In genomic region chr3:109025579-109025978, GRCm38 (mm10) we compare ENCODE assay signal across 8 mouse cellular contexts. TPM values are rescaled to one million over a fixed set of nuclear protein-coding genes. Genes with fewer than 3 reads are reported as not detected.
DNase-seq lines count a peak whose midpoint lies in the region; ATAC-seq and TF ChIP-seq lines count a peak whose summit lies in the region.

No protein-coding gene starts in this region.

- H3K9ac ChIP-seq in embryonic facial prominence, embryonic 12.5 days, result 0 out of 2 replicates have a peak overlapping the region, but pooled peaks have one; percentile 7
- H3K9ac ChIP-seq in limb, embryonic 15.5 days, result no peak overlapping the region
- no peak overlapping the region for H3K9ac ChIP-seq in midbrain, postnatal 0 days (replicated peaks; ENCODE audit: low read length, poor library complexity, severe bottlenecking)

- DNase-seq in A20 (ENCODE audit: low read depth, low spot score), result peak; percentile 85
- peak; percentile 71 for DNase-seq in adrenal gland, postnatal 25 days
- DNase-seq in heart, adult 8-10 months (ENCODE audit: low spot score), result peak; percentile 72
- DNase-seq in kidney, adult 8-10 months, result peak; percentile 56 to 79
- peak; percentile 90 for DNase-seq in midbrain, postnatal 0 days (ENCODE audit: low spot score)
- DNase-seq in spleen, postnatal 4 days (ENCODE audit: low spot score in 2 of 2), result peak; percentile 66 to 89

- peak overlapping the region; percentile 30 for H3K4me3 ChIP-seq in embryonic facial prominence, embryonic 12.5 days
- peak overlapping the region; percentile 75 for H3K4me3 ChIP-seq in limb, embryonic 15.5 days
- H3K4me3 ChIP-seq in midbrain, postnatal 0 days (ENCODE audit: low read depth, low read length), result peak overlapping the region; percentile 79

- H3K27me3 ChIP-seq in embryonic facial prominence, embryonic 12.5 days, result no peaks in the 10 kb centered on the region
- no peaks in the 10 kb centered on the region for H3K27me3 ChIP-seq in limb, embryonic 15.5 days
- no peaks in the 10 kb centered on the region for H3K27me3 ChIP-seq in midbrain, postnatal 0 days (ENCODE audit: insufficient read depth, low read length)

- H3K4me2 ChIP-seq in embryonic facial prominence, embryonic 12.5 days (replicated peaks), result peak overlapping the region; percentile 74
- peak overlapping the region; percentile 73 for H3K4me2 ChIP-seq in limb, embryonic 15.5 days
- H3K4me2 ChIP-seq in midbrain, postnatal 0 days (ENCODE audit: low read depth, low read length, poor library complexity, severe bottlenecking), result peak overlapping the region; percentile 74

- H3K4me1 ChIP-seq in embryonic facial prominence, embryonic 12.5 days, result peaks cover 22% of the 10 kb centered on the region
- H3K4me1 ChIP-seq in limb, embryonic 15.5 days, result peaks cover 36% of the 10 kb centered on the region
- H3K4me1 ChIP-seq in midbrain, postnatal 0 days (ENCODE audit: insufficient read depth, low read length), result 0 out of 2 replicates have a peak, but pooled peaks cover 3% of the 10 kb centered on the region

- ATAC-seq in embryonic facial prominence, embryonic 12.5 days (ENCODE audit: insufficient number of reproducible peaks, insufficient read depth, low FRiP score, low TSS enrichment), result no peak
- ATAC-seq in limb, embryonic 15.5 days (ENCODE audit: insufficient number of reproducible peaks, low FRiP score, low TSS enrichment, low read depth), result no peak
- ATAC-seq in midbrain, postnatal 0 days (ENCODE audit: low FRiP score), result peak; percentile 43; the same call in 1 of the 2 replicates

- H3K9me3 ChIP-seq in embryonic facial prominence, embryonic 12.5 days, result no peaks in the 10 kb centered on the region
- no peaks in the 10 kb centered on the region for H3K9me3 ChIP-seq in limb, embryonic 15.5 days
- no peaks in the 10 kb centered on the region for H3K9me3 ChIP-seq in midbrain, postnatal 0 days (ENCODE audit: low read length)

- 18% methylated on average over 16 of the region's 16 CpGs for WGBS in embryonic facial prominence, embryonic 12.5 days
- WGBS in limb, embryonic 15.5 days, result 6% methylated on average over 16 of the region's 16 CpGs
- 27% methylated on average over 16 of the region's 16 CpGs for WGBS in midbrain, postnatal 0 days

- TF ChIP-seq CTCF in midbrain, postnatal 0 days (IDR thresholded peaks at IDR 0.05), result peak; percentile 95

- H3K27ac ChIP-seq in embryonic facial prominence, embryonic 12.5 days, result no peak overlapping the region
- no peak overlapping the region for H3K27ac ChIP-seq in limb, embryonic 15.5 days
- no peak overlapping the region for H3K27ac ChIP-seq in midbrain, postnatal 0 days (ENCODE audit: low read depth, low read length)

- H3K36me3 ChIP-seq in embryonic facial prominence, embryonic 12.5 days, result no peaks in the 10 kb centered on the region
- no peaks in the 10 kb centered on the region for H3K36me3 ChIP-seq in limb, embryonic 15.5 days
- no peaks in the 10 kb centered on the region for H3K36me3 ChIP-seq in midbrain, postnatal 0 days (ENCODE audit: insufficient read depth, low read length)

RNA-seq across cellular contexts. Expression of gene Fam102b, which starts 1.8 kb away (rescaled TPM):
- total RNA-seq in adrenal gland, postnatal 25 days (2021), result 8.6 and 9.4 TPM in 2 replicates
- polyA plus RNA-seq in embryonic facial prominence, embryonic 12.5 days (2016; fragmentation: Nextera tagmentation; extraction: Ambion mirVana), result 11.6 and 15.1 TPM in 2 replicates
- total RNA-seq in heart, adult 8-10 months (2022), result 10 to 100 TPM in 3 of 4 experiments, 1 to 10 TPM in 1; 8.0 to 11.7 (median 11.0) TPM
- 12.1 and 12.3 TPM in 2 replicates for polyA plus RNA-seq in limb, embryonic 15.5 days (2015; fragmentation: Nextera tagmentation; extraction: Ambion mirVana)
- total RNA-seq in midbrain, postnatal 0 days (2014; rRNA removed), result 84.1 and 100 TPM in 2 replicates
- 26.6 and 29.8 TPM in 2 replicates for polyA plus RNA-seq in midbrain, postnatal 0 days (2015; fragmentation: Nextera tagmentation; extraction: Ambion mirVana)

RNA-seq across cellular contexts. Expression of gene Slc25a54, which starts 54.7 kb away (rescaled TPM):
- total RNA-seq in adrenal gland, postnatal 25 days (2021), result not detected in 2 replicates
- not detected in 2 replicates for polyA plus RNA-seq in embryonic facial prominence, embryonic 12.5 days (2016; fragmentation: Nextera tagmentation; extraction: Ambion mirVana)
- total RNA-seq in heart, adult 8-10 months (2022), result not detected
- polyA plus RNA-seq in limb, embryonic 15.5 days (2015; fragmentation: Nextera tagmentation; extraction: Ambion mirVana), result not detected in 2 replicates
- not detected in 2 replicates for total RNA-seq in midbrain, postnatal 0 days (2014; rRNA removed)
- polyA plus RNA-seq in midbrain, postnatal 0 days (2015; fragmentation: Nextera tagmentation; extraction: Ambion mirVana), result 0.12 TPM in 1 of 2 replicates, not detected in the other
